Mouse (Mus musculus) urinary bladder, postnatal 4 days (tissue): Measurements from ENCODE around the gene Tysnd1.

ENCODE experiments used
- DNase-seq, 2 experiments: peaks; one replicate each; pipeline ENCODE4 v3.0.0; 2021 to 2022; ENCODE audit warnings: low spot score in 2 of 2

Tysnd1 gene

DNA sequence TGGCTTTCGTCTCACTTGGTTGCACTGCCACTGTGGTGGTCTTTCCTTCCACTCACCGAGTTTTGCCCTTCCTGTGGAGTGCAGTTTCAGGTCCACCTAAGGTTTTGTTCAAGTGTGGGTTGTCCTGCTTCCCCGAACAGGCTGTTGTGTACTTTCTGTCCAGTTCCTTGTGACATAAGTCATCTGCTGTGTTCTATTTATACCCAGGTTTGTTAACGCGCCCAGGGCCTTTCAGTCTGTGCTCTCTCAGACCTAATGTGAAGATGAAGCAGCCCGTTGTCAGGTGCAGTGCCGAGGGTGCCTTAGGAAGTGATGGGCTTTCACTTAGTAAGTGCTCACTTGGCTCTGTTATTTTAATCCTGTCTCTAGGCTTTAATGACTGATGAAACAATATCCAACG lies 5.9 kb upstream of the Tysnd1 start:
- DNase-seq = no peak

DNA sequence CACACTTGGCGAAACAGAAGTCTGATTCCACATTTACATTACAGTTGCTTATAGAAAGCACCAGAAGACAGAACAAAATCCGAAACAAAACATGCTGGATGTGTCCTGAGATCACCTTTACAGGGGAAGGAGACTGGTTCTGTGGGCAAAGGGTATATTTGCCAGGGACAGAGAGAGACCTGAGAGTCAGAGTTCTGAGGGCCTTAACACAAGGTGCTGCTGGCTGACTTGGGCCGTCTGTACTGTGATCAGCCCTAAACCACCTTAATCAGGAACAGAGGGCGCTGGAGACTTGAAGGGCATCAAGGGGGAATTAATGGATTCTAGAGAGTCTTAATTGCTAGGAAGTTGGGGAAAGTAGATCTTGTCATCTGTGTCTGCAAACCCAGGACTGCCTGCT lies 1.8 kb upstream of the Tysnd1 start:
- no peak for DNase-seq

DNA sequence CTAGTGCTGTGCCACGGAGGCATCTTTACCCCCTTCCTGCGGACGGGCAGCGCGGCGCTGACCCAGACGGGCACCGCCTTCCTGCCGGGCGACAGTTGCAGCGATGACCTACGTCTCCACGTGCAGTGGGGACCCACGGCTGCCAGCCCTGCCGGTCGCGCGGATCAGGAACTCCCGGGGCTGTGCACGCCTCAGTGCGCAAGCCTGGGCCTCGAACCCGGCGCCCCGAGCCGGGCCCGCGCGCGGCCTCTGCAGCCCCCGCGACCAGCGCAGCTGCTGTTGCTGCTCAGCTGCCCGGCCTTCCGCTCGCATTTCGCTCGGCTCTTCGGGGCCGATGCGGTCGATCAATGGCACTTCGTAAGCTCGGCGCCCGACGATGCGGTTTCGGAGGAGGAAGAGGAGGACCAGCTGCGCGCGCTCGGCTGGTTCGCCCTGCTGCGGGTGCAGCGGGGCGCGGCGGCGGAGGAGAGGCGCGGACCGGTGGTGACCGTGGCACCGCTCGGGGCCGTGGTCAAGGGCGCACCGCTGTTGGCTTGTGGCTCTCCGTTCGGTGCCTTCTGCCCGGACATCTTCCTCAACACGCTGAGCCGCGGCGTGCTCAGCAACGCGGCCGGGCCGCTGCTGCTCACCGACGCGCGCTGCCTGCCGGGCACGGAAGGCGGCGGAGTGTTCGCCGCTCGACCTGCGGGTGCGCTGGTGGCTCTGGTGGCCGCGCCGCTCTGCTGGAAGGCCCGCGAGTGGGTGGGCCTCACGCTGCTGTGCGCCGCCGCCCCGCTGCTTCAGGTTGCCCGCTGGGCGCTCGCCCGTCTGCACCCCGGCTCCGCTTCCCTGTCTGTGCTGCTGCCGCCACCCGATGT lies 617 bp downstream of the Tysnd1 start:
- DNase-seq = no peak

DNA sequence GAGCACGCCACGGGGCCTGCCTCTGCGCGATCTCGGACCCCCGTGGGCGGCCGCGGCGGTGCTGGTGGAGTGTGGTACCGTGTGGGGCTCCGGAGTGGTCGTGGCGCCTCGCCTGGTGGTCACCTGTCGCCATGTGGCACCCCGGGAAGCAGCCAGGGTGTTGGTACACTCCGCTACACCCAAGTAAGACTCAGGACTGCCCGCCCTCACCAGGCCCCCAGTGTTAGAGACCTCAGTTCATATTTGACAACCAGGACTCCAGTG lies 1.2 kb downstream of the Tysnd1 start:
- no peak for DNase-seq

DNA sequence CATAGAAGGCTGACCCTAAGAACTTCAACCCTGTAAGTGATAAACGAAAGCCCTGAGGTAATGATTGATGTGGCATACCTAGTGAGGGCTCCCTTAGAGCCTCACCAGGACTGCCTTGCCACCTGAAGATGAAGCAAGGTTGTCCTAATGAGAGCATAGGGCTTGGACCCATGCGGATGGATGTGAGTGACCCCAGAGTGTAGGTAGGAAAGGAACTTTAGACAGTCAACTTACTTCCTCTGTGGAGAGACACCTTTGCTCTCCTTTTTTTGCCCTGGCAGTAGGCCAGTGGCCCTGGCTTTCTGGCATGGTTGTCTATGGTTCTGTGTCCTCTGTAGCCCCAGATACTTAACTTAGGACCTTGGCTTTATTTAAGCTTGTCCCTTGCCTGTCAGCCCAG lies 1.7 kb downstream of the Tysnd1 start:
- no peak for DNase-seq

DNA sequence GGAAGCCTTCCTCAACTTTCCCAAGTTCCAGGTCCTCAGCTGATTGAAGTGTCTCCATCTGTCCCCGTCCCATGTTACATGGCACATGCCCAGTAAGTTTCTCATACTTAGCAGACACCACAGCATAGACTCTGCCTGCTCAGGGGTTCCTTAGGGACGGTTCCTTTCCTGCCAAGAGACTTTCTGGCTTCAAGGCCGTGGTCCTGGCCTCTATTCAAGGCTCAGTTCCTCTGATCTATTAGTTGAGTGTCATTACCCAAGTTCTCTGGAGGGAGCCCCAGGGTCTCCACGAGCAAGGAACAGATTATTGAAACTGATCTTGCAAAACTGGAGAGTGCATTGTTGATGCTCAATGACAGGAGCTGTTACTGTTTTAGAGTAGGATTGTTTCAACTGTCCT lies 9.3 kb downstream of the Tysnd1 start:
- DNase-seq = no peak

DNA sequence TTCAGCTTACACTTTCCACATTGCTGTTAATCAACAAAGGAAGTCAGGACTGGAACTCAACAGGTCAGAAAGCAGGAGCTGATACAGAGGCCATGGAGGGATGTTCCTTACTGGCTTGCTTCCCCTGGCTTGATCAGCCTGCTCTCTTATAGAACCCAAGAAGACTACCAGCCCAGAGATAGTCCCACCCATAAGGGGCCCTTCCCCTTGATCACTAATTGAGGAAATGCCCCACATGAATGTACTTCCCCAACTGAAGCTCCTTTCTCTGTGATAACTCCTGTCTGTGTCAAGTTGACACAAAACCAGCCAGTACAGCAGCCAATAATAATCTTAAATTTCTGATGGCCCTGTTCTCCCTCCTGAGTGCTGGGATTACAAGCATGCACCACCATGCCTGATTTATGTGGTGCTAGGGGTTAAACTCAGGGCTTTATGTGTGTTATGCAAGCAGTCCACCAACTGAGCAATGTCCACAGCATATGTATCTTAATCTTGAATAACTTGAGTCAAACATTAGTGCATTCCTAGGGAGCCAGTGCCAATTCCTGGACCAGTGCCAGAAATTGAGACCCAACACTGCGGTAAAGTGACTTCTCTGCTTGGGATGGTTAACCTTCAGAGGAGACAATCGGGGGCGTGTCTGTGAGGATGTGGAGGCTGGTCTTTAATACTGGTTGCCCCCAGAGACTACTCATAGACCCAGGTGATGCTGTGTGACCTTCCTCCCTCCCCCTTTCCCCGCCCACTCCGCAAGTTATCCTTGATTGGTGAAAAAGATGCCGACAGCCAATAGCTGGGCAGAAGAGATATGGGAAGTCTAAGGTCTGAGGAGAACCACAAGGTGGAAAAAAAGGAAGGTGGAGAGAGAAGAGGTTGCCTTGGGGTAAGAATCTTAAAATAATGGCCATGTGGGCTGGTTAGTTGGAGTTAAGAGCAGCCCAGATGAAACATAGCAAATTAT lies 11.4 kb downstream of the Tysnd1 start:
- DNase-seq = no peak

DNA sequence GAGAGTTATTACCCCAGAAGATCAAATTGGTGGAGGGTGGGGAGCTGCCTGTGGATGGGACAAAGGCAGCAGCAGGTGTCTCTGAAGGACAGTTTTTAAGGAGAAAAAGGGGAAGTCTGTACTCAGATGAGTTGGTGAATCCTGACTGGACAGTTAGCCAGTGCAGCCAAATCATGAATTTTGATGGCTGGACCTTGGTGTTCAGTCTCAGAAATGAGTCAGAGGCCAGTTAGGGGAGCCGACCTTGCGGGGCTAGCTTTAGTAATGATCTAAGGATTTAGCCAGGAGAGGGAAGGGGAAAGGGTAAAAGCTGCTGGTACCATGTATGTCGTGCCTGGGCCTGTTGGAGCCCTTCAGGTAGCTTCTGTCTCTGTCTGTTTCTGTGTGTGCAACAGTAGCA lies 18.3 kb downstream of the Tysnd1 start:
- DNase-seq = no peak

DNA sequence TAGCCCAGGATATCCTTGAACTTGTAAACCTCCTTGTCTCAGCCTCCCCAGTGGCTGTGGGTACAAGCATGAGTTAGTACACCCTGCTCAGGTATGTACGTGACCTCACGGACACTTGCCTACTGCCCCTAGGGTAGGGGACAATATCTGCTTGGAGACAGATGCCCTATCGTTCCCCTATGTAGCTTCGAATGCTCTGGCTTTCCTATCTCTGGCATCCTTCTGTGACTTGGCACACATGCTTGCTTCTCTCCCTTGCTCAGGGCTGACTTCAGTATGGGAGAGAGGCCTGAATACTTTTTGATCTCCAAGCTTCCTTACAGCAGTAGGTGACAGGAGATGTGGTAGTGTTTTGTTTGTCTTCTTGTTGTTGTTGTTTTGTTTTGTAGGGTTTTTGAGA lies 18.8 kb downstream of the Tysnd1 start:
- DNase-seq = no peak

DNA sequence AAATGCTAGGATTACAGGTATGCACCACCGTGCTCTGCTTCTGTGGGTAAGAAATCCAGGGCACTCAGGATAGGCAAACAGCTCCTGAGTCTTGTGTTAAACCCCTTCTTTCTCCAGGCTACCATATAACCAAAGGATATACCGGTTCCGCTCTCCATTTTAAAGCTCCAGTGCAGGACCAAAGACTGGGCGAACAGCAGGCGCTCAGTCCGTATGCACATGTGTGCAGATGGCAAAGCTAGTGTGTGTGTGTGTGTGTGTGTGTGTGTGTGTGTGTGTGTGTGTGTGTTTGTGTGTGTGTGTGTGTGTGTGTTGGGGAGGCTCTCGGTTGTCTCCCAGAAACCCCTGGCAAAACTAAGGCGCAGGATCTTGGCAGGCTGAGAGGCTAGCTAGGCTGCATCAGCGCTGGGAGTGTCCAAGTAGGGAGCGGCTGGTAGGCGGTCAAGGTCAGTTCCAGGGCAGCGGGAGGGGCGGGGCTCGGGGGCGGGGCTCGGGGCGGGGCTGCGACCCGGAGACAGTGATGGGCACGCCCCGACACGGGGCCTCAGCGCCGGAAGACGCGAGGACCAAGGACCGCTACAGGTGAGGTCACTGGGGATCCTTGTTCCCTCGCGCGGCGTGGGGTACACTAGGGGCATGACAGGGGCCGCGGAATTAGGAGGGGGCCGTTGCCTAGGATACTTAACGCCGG lies 19.6 kb downstream of the Tysnd1 start, which contains the start of gene Aifm2:
Aifm2 (plus strand) TSS at position 493 of the 691 bp plus-strand sequence.
- peak; percentile 66 to 78 for DNase-seq

DNA sequence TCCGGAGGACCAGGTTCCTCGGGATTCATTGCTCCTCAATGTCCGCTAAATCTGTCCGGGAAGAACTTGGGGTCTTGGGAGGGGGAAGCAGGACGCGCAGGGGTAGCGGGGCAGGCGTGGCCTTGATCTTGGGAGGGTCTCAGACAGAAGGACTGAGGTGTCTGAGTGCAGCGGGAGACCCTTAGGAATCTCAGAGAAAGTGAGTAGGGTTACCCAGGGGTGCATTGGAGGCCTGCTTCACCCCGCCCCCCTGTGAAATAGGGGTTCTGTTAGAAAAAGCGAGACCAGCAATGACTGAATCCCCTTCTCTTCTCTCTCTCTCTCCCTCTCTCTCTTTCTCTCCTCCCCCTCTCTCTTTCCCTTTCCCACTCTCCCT lies 20.1 kb downstream of the Tysnd1 start:
- DNase-seq = no peak

DNA sequence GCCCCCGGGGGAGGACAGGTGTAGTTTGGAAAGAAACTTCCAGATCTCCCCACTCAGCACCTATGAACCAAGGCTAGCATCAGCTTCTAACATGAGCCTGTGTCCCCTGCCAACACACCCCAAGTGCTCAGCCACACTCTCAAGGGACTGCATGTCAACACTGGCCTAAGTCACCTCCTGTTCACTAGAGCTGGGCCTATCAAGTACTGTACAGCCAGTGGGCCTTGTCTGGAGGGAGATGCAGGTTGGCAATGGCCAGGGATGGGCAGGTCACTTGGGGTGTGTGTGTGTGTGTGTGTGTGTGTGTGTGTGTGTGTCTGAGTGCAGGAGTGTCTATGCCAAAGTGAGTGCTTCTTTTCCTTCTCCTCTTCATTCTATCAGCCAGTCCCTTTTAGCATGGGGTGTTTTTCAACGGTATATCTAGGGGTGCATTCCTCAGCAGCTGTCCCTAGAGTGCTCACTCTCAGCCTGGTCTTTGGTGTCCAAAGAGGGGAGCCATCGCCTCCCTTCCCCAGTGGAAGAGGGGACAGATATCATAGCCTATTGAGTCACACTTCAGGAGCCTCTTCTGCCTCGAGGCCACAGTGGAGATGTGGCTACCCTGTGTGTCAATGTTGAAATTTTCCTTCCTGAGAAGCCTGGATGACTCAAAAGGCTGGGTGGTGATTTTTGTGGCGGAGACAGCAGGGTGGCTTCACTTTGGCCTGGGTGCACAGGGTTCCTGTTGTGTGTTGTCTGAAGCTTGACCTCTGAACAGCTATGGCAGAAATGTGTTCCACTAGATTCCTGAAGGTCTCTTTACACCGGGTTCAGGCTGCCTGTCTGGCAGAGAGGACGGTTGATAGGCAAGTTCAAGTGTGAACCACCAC lies 20.9 kb downstream of the Tysnd1 start:
- no peak for DNase-seq

DNA sequence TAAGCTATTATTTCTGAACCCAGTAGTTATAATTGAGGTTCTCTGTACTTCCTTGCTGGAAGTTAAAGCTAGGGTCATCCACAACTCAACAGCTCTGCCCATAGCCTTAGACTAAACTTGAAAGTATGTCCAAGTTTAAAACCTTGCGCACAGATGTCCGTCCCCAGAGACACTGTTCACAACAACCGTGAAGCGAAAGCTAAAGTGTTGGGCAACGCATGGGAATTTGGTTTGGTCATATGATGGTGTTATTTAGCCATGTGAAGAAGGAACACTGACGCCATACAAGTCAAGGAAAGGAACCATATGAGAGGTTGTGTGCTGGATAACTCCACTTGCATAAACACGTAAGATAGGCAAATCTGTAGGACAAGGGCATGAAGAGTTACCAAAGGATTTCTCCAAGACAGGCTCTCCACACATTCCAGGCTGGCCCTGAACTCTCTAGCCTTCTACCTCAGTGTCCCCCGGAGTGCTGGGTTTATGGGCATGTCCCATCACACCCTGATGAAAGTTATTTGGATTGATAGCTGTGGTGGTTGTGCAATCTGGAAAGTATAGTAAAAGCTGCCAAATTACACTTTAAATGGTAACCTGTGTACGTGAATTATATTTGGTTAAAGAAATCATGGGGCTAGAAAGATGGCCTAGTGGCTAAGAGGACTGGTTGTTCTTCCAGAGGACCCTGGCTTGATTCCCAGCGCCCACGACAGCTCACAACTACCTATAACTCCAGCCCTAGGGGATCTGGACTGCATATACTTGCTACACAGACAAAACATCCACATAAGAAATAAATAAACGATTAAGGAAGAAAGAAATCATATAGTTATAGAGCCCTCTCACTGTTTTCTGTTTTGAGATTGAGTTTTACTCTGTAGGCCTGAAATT lies 22.3 kb downstream of the Tysnd1 start:
- DNase-seq = no peak

DNA sequence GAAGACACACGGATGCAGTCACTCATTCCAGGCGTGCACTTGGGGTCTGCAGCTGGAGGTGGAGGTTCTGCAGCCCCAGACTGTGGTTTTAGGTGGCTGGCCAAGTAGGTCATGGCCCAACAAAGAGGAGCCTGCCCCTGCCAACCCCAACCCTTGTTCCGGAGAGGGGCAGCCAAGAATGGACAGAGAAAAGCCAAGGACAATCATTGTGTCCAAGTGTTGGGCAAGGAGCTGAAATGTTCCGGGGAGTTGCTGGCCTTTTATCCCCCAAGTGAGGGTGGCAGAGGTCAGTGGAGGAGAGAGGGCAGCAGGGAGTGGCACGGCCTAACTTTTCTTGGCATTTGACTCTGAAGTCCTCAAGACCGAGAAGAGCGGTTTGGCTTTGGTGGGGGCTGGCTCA lies 25.0 kb downstream of the Tysnd1 start:
- DNase-seq = no peak

DNA sequence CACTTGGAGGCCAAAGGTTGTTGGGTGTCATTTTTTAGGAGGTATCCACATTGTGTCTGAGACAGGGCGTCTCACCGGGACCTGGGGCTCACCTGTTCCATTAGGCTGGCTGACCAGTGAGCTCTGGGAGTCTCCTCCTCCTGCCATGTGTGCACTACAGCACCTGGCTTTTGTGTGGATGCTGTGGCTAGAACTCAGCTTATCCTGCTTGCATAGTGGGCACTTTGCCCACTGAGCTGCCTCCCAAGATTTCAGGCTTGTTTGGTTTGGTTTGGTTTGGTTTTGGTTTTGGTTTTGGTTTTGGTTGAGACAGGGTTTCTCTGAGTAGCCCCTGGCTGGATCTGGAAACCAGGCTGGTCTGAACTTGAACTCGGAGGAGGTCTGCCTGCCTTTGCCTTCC lies 26.9 kb downstream of the Tysnd1 start:
- no peak for DNase-seq

DNA sequence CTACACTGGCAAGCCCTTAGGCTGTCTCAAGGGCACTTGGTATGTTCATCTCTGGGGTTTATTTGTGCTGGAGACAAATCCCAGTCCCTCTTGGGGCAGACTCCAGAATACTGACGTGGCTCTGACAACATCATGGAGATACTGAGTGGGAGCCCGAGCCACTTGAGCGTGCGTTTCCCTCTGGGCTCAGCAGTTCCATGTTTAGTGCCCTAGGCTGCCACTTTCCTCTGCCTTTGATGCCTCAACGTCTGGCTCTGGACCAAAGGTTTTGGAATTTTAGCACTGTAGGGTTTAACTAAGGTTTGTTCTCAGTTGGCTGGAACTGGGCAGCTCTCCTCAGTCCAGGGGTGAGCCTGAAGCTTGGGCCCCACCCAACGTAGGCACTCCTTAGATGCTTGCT lies 28.0 kb downstream of the Tysnd1 start:
- no peak for DNase-seq

DNA sequence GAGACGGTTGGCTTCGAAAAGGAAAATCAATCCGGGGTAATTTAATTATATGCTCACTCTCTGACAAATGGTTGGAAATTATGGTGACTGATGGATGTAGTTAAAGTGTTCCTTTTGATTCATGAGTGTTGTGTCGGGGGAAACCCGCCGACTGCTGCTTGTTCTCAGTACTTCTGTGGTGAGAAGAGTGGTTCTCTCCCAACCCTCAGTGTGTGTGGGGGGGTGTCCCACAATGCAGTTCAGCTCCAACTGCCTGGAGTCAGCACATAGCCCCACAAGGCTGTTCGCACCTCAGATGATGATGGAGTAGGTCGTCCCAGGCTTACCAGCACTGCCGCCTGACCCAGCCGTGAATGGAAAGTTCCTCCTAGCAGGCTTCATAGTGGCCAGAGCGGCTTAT lies 33.9 kb downstream of the Tysnd1 start:
- no peak for DNase-seq

DNA sequence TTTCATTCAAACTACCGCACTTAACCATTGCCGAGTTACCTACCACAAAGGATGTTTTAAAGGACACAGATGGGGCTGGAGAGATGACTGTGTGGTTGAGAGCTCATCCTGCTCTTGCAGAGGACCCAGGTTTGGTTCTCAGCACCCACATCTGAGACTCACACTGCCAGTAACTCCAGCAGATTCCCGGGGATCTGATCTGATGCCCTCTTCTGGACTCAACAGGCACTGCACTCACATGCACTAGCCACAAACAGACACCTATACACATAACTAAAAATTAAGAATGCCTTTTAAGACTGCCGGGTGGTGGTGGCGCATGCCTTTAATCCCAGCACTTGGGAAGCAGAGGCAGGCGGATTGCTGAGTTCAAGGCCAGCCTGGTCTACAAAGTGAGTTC lies 34.9 kb downstream of the Tysnd1 start:
- no peak for DNase-seq

DNA sequence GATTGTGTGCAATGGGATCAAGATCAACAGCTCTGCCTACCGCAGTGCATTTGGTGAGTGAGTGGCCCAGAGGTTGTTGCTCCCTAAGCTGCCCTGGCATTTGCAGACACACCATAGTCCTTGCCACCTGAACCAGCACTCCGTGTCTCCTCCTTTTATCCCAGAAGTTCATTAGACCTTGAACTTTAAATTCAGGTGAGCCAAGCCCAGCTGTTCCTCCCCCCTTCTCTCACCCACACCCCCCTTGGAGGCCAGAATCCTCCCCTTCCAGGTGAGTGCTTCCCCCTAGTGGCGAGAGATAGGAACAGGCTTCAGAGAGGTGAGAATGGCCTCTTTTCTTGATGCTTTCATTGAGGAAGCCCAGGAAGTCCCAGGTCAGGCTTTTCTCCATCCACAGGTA lies 39.1 kb downstream of the Tysnd1 start:
- DNase-seq = no peak

DNA sequence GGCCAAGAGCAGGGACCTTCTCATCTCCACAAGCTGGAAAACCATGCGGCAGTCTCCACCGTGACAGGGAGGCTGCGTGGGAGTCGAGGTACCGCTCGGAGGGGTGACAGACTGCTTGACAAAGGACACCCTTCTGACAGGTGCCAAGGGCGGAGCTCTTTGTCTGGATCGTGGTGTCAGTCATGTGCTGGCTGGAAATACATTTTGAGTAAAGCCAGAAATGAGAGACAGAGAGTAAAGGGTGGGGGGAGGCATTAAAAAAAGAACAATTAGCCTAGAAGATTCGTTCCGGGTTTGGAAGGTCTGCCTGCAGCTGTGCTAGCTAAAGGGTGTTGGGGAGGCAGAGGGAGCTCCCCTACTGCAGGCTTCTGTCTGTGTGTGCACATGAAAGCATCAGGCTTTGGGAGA lies 41.4 kb downstream of the Tysnd1 start:
- no peak for DNase-seq

DNA sequence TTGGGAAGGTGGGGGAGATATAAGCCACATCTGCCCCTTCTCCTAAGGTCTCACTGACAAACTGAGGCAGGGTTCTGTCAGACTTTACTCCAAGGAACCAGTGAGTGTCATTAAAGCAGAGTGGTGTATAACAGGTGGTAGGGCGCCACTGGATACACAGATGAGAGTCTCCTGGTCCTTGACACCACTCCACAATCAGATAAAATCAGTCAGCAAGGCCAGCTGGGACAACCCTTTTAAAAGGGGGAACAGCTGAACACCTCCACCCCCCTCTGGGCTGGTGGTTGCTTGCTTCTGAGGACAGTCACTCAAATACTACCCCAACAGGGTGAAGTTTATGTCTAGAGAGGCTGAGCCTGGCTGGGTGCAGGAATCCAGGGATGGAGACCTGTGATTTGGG lies 42.2 kb downstream of the Tysnd1 start:
- DNase-seq = no peak
